Mouse (Mus musculus) left cerebral cortex, adult 2 months (tissue): ENCODE measurements around the gene Zfp827. TPM values are rescaled to one million over a fixed set of nuclear protein-coding genes. Genes with fewer than 3 reads are reported as not detected.

Experiments used
- DNase-seq, 2 experiments: peaks; one replicate each; pipeline ENCODE4 v3.0.0; 2021 to 2022; ENCODE audit warnings: low spot score in 2 of 2, mixed read lengths in 1 of 2; ENCODE audit errors: extremely low spot score in 1 of 2
- H3K27ac ChIP-seq: fragments of 200-600 bp; 2 replicates; pipeline ENCODE4 v1.8.1; 2022
- H3K4me3 ChIP-seq: fragments of 200-600 bp; 2 replicates; pipeline ENCODE4 v1.8.1; 2022
- CTCF ChIP-seq: fragments of 200-600 bp; IDR thresholded peaks from 2 replicates; pipeline ENCODE4 v1.8.1; 2022; ENCODE audit warnings: antibody characterized with exemption, mild to moderate bottlenecking, moderate library complexity
- intact Hi-C: fragments of 180-260 bp; cut with DNase I; formaldehyde crosslinking; loops from one replicate; pipeline ENCODE4 v1.15.1; 2025
- long read RNA-seq, 2 experiments: library from polyadenylated mRNA; stranded (forward); transcript quantifications; one replicate each; pipeline ENCODE4 v2.0.0; 2021; ENCODE audit warnings: borderline mapping rate in 2 of 2
- total RNA-seq, 2 experiments: library from RNA; stranded (reverse); gene quantifications; 2 replicates each; pipeline ENCODE4 v1.2.3; 2021

The Zfp827 gene
- 10 to 100 TPM; 43.3 to 44.1 TPM for total RNA-seq
- long read RNA-seq, experiment 1, full-length matches to known transcripts, result 3 of 24 reads
- long read RNA-seq, experiment 1, partial matches to known transcripts, result 4 of 24 reads
- long read RNA-seq, experiment 1, other reads (novel, unspliced or antisense), result 17 of 24 reads
- long read RNA-seq, experiment 2, full-length matches to known transcripts, result 1 of 24 reads
- long read RNA-seq, experiment 2, partial matches to known transcripts, result 5 of 24 reads
- long read RNA-seq, experiment 2, other reads (novel, unspliced or antisense), result 18 of 24 reads

DNA sequence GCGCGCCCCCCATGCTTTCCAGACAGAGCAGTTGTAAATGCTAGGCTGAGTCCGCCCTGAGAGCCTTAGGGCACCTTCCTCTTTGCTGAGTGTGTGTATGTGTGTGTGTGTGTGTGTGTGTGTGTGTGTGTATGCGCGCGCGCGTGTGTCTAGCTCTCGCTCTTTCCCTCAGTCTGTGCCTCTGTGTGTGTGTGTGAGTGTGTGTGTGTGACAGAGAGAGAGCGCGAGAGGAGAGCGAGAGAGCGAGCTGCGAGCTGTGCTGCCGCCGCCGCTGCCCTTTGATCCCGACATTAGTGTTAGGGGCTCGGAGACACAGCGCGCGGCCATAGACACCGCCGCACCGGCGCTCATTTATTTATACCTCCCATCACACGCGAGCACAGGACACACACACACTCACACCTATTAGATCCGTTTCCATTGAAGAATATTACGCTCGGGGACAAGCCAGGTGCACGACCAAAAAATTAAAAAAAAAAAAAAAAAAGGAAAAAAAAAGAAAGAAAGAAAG lies at the start of gene Zfp827:
Zfp827 (plus strand) TSS at position 461 of the 511 bp plus-strand sequence.
- H3K27ac ChIP-seq, result peak within 1 kb of the TSS; percentile 96
- intact Hi-C loops, result loop anchor here (1.0 to 5.0 kb wide), 3 partner anchors 87 to 369 kb away; partner anchors contain the start of genes Lsm6 and Smad1
- DNase-seq, result peak; percentile 66 to 68
- H3K4me3 ChIP-seq, result peak within 1 kb of the TSS; percentile 98
- TF ChIP-seq CTCF, result no peak

DNA sequence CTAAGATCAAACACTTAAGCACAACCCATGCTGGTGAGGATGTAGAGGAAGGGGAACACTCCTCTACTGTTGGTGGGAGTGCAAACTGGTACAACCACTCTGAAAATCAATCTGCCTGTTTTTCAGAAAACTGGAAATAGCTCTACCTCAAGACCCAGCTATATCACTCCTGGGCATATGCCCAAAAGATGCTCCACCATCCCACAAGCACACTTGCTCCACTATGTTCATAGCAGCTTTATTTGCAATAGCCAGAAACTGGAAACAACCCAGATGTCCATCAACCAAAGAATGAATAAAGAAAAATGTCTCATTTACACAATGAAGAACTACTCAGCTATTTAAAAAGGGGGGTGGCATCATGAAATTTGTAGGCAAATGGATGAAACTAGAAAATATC lies 23.9 kb upstream of the Zfp827 start:
- no peak for TF ChIP-seq CTCF
- no peak for DNase-seq
- intact Hi-C loops, result no loop called here

DNA sequence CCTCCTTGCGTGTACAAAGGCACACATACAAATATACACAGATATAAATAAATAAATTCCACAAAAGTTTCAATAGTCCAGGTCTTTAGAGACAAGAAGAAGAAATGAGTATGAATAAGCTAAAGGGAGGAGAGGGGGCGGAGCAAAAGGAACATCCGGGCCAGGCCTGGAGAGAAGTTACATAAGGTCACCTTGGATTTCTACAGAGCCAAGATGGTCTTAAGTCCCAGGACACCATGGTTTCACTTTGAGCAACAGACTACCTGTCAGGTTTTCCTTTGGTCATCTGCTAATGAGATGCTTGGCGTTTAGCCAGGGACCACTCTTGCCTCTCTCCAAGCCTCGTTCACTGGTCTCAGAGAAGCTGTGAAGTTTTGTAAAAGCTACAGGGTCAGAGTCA lies 13.2 kb upstream of the Zfp827 start:
- Histone ChIP-seq H3K27ac (no peak overlapping the region), H3K4me3 (no peak overlapping the region)
- no peak for DNase-seq
- intact Hi-C loops, result no loop called here
- TF ChIP-seq CTCF, result no peak

More for the DNA sequence above, 23.9 kb upstream of the Zfp827 start:
- H3K4me3 ChIP-seq, result no peak overlapping the region
- H3K27ac ChIP-seq, result no peak overlapping the region

GRCm38 (mm10) chr8:79016076-79016475 lies 12.2 kb upstream of the Zfp827 start:
- no peak overlapping the region for H3K27ac ChIP-seq
- peak in 1 of 2 experiments; percentile 21 for DNase-seq
- TF ChIP-seq CTCF, result no peak
- no peak overlapping the region for H3K4me3 ChIP-seq
- intact Hi-C loops, result no loop called here

DNA sequence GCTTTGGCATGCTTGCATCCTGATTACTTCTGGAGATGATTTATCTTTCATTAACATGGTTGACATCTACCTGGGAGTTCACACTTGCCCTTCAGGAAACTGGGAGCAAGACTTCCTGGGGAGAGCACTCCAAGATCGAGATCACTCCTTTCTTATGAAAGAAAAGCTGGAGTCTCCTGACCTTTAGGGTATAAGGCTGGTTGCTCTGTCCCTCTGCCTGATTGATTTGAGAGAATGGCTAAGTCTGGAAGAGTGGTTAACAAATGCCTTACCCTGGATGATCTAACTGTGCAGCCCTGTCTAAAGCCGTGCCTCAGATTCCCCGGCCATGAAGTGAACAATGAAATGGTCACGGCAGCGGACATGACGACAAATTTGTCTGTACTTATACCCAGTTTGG lies 11.7 kb upstream of the Zfp827 start:
- DNase-seq, result no peak
- intact Hi-C loops, result no loop called here
- no peak for TF ChIP-seq CTCF
- no peak overlapping the region for H3K4me3 ChIP-seq
- H3K27ac ChIP-seq, result no peak overlapping the region

DNA sequence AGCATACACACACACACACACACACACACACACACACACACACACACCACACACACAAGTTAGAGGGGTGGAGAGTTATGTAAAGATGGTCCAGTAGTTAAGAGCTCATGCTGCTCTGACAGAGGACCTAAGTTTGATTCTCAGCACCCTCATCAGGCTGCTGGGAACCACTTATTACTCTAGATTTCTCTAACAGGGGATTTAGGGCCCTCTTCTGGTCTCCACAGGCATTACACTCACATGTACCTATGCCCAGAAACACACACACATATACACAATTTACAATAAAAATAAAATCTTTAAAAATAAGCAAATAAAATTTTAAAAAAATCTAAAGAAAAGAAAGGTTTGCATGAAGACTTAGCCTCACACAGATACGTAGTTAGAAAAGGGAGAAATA lies 4.3 kb upstream of the Zfp827 start:
- Histone ChIP-seq H3K27ac (no peak overlapping the region), H3K4me3 (no peak overlapping the region)
- no peak for DNase-seq
- TF ChIP-seq CTCF, result no peak; the same call in 1 of the 2 replicates
- intact Hi-C loops, result no loop called here

- intact Hi-C loops, result loop anchor here (5.0 kb wide), 1 partner anchor 370 kb away; the partner anchor contains the start of gene Smad1
- TF ChIP-seq CTCF, result no peak
- no peak for DNase-seq
- no peak overlapping the region; the same call in 1 of the 2 replicates for H3K4me3 ChIP-seq
- H3K27ac ChIP-seq, result no peak overlapping the region
Observed at GRCm38 (mm10) chr8:79027319-79027718, 918 bp upstream of the Zfp827 start.

DNA sequence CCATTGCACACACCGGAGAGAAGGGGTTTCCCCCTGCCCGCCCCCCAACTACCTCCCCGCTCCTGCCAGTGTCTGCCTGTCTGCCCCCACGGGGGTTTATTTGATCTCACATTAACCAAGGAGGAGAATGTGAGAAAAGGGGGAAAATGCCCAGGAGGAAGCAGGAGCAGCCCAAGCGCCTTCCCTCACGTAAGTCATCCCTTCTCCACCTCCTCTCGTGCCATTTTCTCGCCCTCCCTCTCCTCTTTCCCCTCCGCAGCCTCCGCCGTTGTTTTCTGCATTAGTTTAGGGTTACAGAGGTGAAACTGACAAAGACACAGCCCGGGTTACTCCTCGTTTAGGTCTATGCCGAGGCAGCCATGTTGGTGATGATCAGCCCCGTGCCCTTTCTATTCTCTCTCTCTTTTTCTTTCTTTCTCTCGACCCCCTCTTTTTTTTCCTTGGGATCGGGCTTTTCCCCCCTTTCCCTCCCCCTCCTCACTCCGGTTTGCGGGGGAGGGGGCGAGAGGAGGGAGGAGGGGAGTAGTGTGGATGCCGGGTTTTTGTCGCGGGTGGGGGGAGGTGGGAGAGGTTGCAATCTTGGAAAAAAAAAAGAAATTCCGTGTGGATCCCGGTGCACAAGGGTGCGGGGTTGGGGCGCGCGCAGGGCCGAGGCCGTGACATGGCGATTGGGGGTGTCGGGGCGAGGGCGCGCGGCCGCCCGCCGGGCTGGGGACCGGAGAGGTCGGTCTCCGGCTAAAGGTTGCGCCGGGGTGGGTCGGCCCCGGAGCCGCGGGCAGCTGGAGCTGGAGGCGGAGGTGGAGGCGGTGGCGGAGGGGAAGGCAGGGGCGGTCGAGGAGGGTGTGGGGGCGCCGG lies 531 bp downstream of the Zfp827 start:
- peak; percentile 36 to 59 for DNase-seq
- intact Hi-C loops, result loop anchor here (1.0 to 5.0 kb wide), 3 partner anchors 87 to 369 kb away; partner anchors contain the start of genes Lsm6 and Smad1
- no peak for TF ChIP-seq CTCF
- peak overlapping the region; percentile 96 for H3K27ac ChIP-seq
- peak overlapping the region; percentile 98 for H3K4me3 ChIP-seq

- intact Hi-C loops, result loop anchor here (1.0 to 5.0 kb wide), 5 partner anchors 48 to 368 kb away; partner anchors contain the start of genes Lsm6, Mmaa and Smad1
- peak; percentile 69 to 72 for DNase-seq
- peak overlapping the region; percentile 98 for H3K4me3 ChIP-seq
- no peak for TF ChIP-seq CTCF
- H3K27ac ChIP-seq, result peak overlapping the region; percentile 96
Observed at GRCm38 (mm10) chr8:79029396-79030325, 1.4 kb downstream of the Zfp827 start.

DNA sequence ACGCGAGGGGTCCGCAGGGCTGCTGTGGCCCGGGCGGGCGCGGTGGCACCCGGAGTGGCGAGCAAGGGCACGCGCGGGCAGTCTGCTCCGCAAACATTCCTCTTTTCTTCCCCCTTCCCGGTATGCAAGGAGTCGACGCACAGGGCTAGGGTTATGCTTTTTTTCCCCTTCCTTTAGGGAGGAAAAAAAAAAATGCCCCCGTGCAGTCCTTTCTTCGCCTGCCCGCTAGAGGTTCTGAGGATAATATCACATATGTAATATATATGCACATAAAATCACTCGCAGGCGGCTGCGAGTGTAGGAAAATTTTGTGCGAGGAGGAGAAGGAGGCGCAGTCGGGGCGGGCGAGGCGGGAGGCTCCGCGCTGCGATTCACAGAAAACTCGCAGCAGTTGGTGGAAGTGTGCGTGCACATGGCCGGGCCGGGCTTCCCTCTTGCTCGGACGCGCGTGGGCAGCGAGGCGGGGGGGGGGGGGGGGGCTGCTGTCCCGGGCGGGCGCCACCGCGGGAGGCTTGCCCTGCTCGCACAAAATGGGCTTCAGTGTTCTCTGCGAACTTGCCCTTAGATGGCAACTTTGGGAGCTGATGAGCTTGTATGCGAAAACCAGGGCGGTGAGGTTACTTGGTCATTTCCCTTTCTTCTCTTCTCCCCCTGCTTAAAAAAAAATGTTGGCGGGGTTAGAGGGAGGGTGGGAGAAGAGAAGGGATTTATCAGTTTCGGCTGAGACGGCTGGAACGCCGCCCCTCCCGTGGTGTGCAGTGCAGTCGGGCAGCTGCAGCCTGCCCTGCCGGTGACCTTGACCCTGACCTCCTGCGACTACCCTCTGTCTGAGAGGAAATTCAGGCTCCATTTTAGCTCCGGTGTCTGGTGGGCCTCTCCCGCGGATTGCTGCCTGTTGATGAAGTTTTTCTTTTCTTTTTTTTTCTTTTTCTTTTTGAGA lies 2.4 kb downstream of the Zfp827 start:
- intact Hi-C loops, result loop anchor here (1.0 to 5.0 kb wide), 3 partner anchors 47 to 264 kb away; partner anchors contain the start of gene Mmaa
- DNase-seq, result peak; percentile 52 to 58
- peak overlapping the region; percentile 96 for H3K27ac ChIP-seq

More for the DNA sequence above, 2.4 kb downstream of the Zfp827 start:
- peak overlapping the region; percentile 98 for H3K4me3 ChIP-seq
- peak; percentile 15 for TF ChIP-seq CTCF
